Mouse (Mus musculus) frontal cortex, postnatal 14 days (tissue): ENCODE results near the gene 1700123O20Rik.

ENCODE experiments used
- DNase-seq, 2 experiments: peaks; one replicate each; pipeline ENCODE4 v3.0.0; 2022; ENCODE audit warnings: low spot score in 2 of 2

The 1700123O20Rik gene

GRCm38 (mm10) chr14:54678657-54679304 is 7.2 kb upstream of the 1700123O20Rik start:
- DNase-seq, result no peak

- no peak for DNase-seq
These were observed 3.6 kb upstream of the 1700123O20Rik start for GRCm38 (mm10) chr14:54682396-54682795.

GRCm38 (mm10) chr14:54685471-54685870 is 545 bp upstream of the 1700123O20Rik start:
- no peak for DNase-seq

- peak; percentile 100 for DNase-seq
These were observed 617 bp downstream of the 1700123O20Rik start, which contains the start of gene Acin1 for GRCm38 (mm10) chr14:54686522-54687143. Gene Acin1, minus strand, starts transcription at chr14:54686931.

- DNase-seq, result no peak
These were observed 1.2 kb downstream of the 1700123O20Rik start for GRCm38 (mm10) chr14:54687251-54687650.

GRCm38 (mm10) chr14:54695042-54695441 is 9.0 kb downstream of the 1700123O20Rik start:
- no peak for DNase-seq

GRCm38 (mm10) chr14:54696752-54697151 is 10.7 kb downstream of the 1700123O20Rik start:
- DNase-seq, result no peak

- DNase-seq, result no peak
These were observed 12.7 kb downstream of the 1700123O20Rik start, which contains the start of gene Gm29776 for GRCm38 (mm10) chr14:54698733-54699132. Gene Gm29776, minus strand, starts transcription at chr14:54698833.

- DNase-seq, result no peak
These were observed 13.6 kb downstream of the 1700123O20Rik start for GRCm38 (mm10) chr14:54699586-54699985.

GRCm38 (mm10) chr14:54701298-54701697 is 15.3 kb downstream of the 1700123O20Rik start:
- DNase-seq, result peak; percentile 43 to 56

GRCm38 (mm10) chr14:54703207-54703606 is 17.2 kb downstream of the 1700123O20Rik start:
- no peak for DNase-seq

- DNase-seq, result no peak
These were observed 19.8 kb downstream of the 1700123O20Rik start for GRCm38 (mm10) chr14:54705844-54706243.

- no peak for DNase-seq
These were observed 20.7 kb downstream of the 1700123O20Rik start for GRCm38 (mm10) chr14:54706589-54707320.

- DNase-seq, result no peak
These were observed 23.0 kb downstream of the 1700123O20Rik start for GRCm38 (mm10) chr14:54709054-54709453.

GRCm38 (mm10) chr14:54712074-54712473 is 26.1 kb downstream of the 1700123O20Rik start, which contains the start of gene Cebpe:
Gene Cebpe, minus strand, starts transcription at chr14:54712174.
- DNase-seq, result no peak

GRCm38 (mm10) chr14:54712861-54713260 is 26.8 kb downstream of the 1700123O20Rik start:
- no peak for DNase-seq

- peak; percentile 52 to 82 for DNase-seq
These were observed 28.1 kb downstream of the 1700123O20Rik start for GRCm38 (mm10) chr14:54714121-54714520.

- peak in 1 of 2 experiments; percentile 29 for DNase-seq
These were observed 28.6 kb downstream of the 1700123O20Rik start for GRCm38 (mm10) chr14:54714617-54715081.

GRCm38 (mm10) chr14:54715402-54715801 is 29.4 kb downstream of the 1700123O20Rik start:
- DNase-seq, result no peak

GRCm38 (mm10) chr14:54720041-54720440 is 34.0 kb downstream of the 1700123O20Rik start:
- DNase-seq, result no peak

GRCm38 (mm10) chr14:54720654-54721350 is 34.8 kb downstream of the 1700123O20Rik start:
- no peak for DNase-seq

- no peak for DNase-seq
These were observed 35.7 kb downstream of the 1700123O20Rik start for GRCm38 (mm10) chr14:54721711-54722110.
